26 mouse cellular contexts compared by ENCODE assay signal in the genomic region with DNA sequence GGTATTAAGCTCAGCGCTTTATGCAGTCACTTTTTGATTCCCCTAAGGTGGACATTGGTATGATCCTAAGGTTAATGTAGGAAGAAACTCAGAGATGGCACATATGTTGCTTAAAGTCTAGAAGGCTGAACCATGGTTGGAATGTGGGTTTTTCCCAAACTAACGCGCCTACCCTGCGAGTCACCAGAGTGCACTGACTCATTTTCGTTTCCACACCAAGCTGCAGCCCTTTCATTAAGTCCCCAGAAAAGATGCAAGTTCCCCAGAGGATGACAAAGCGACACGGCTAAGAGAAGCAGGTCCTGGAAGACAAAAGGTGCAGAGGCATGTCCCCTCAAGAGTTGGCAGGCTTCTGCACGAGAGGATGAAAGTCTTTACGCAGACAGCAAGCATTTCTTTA. TPM values are rescaled to one million over a fixed set of nuclear protein-coding genes. Genes with fewer than 3 reads are reported as not detected.
DNase-seq lines count a peak whose midpoint lies in the region; TF ChIP-seq lines count a peak whose summit lies in the region.
"Had no signal": no experiment of that assay in that cellular context is flagged by ENCODE, and none has a peak within 500 bp of the region (broad histone marks: within the 10 kb centered on the region; RNA-seq: fewer than 3 reads in every experiment).

No protein-coding gene starts in this region.

- H3K4me1 ChIP-seq in kidney, adult 2 months (ENCODE audit: control insufficient read depth, insufficient read depth, low read length) = no peaks in the 10 kb centered on the region
- H3K4me1 ChIP-seq: embryonic facial prominence, embryonic 12.5 days; embryonic facial prominence, embryonic 15.5 days; heart, embryonic 12.5 days; heart, embryonic 15.5 days; hindbrain, embryonic 12.5 days; intestine, embryonic 15.5 days had no signal

- 84% methylated on average over 9 of the region's 9 CpGs for WGBS in kidney, adult 2 months

- no peaks in the 10 kb centered on the region for H3K27me3 ChIP-seq in kidney, adult 2 months (replicated peaks; ENCODE audit: control insufficient read depth, insufficient read depth, low read length)
- H3K27me3 ChIP-seq: embryonic facial prominence, embryonic 12.5 days; embryonic facial prominence, embryonic 15.5 days; heart, embryonic 12.5 days; heart, embryonic 15.5 days; hindbrain, embryonic 12.5 days; intestine, embryonic 15.5 days had no signal

- H3K4me3 ChIP-seq in kidney, adult 2 months (ENCODE audit: insufficient read depth, low read depth, low read length) = no peak overlapping the region
- H3K4me3 ChIP-seq: embryonic facial prominence, embryonic 12.5 days; embryonic facial prominence, embryonic 15.5 days; gastrocnemius, adult 2 months; heart, embryonic 12.5 days; heart, embryonic 15.5 days; hindbrain, embryonic 12.5 days; intestine, embryonic 15.5 days had no signal

- TF ChIP-seq CTCF in kidney, adult 2 months (conservative IDR thresholded peaks at IDR 0.05; ENCODE audit: insufficient read depth, insufficient read length, low read depth, low read length) = no peak

- intact Hi-C loops in left cerebral cortex, postnatal 10 days (cut with DNase I) = no loop called here

- no peaks in the 10 kb centered on the region for H3K36me3 ChIP-seq in kidney, adult 2 months (ENCODE audit: control insufficient read depth, insufficient read depth, low read length)
- H3K36me3 ChIP-seq: embryonic facial prominence, embryonic 12.5 days; embryonic facial prominence, embryonic 15.5 days; heart, embryonic 12.5 days; heart, embryonic 15.5 days; hindbrain, embryonic 12.5 days; intestine, embryonic 15.5 days had no signal

- TF ChIP-seq POLR2A in kidney, adult 2 months (IDR thresholded peaks at IDR 0.05; ENCODE audit: low read depth, low read length) = no peak

- no peak overlapping the region for H3K27ac ChIP-seq in kidney, adult 2 months (ENCODE audit: insufficient read depth, low read depth, low read length)
- H3K27ac ChIP-seq: embryonic facial prominence, embryonic 12.5 days; embryonic facial prominence, embryonic 15.5 days; gastrocnemius, adult 2 months; heart, embryonic 15.5 days; hindbrain, embryonic 12.5 days; intestine, embryonic 15.5 days had no signal

- peak; percentile 6 for DNase-seq in adrenal gland, adult 2 months
- DNase-seq in adrenal gland, postnatal 10 days = no peak
- DNase-seq in 3134 (ENCODE audit: extremely low read depth, insufficient read length, low spot score) (peak; percentile 54), NIH3T3 (ENCODE audit: low read depth) (peak; percentile 62)
- DNase-seq in kidney, adult 2 months = no peak
- DNase-seq in left cerebral cortex, postnatal 10 days (ENCODE audit: extremely low spot score in 1 of 2, low spot score in 2 of 2) = no peak
- DNase-seq: adrenal gland, adult 8-10 months; cerebellum, adult 11 months; cerebellum, adult 2 months; cerebellum, adult 9-11 months; cerebellum, postnatal 25 days; forebrain, postnatal 0 days; gastrocnemius, adult 2 months; gastrocnemius, postnatal 14 days; heart, adult 18-20 months; heart, postnatal 10 days; heart, postnatal 4 days; kidney, adult 11 months had no signal

RNA-seq across cellular contexts. Expression of a gene that starts 39.1 kb away (rescaled TPM):
- 1 to 10 TPM in 1 of 2 experiments, under 1 TPM in 1; 0.92 to 1.1 TPM for total RNA-seq in adrenal gland, adult 2 months (2021)
- polyA plus RNA-seq in adrenal gland, adult 2 months (2012; rRNA removed) = 0.80 and 1.4 TPM in 2 replicates
- 1 to 10 TPM in 1 of 2 experiments, under 1 TPM in 1; 0.57 to 1.2 TPM for total RNA-seq in adrenal gland, postnatal 10 days (2021)
- polyA plus RNA-seq in kidney, adult 2 months (2012; rRNA removed) = 3.3 and 3.5 TPM in 2 replicates
- 100 to 1,000 TPM; 115 to 127 TPM for total RNA-seq in left cerebral cortex, postnatal 10 days (2021)
- total RNA-seq: common myeloid progenitor, adult 5-6 weeks had no signal
- polyA plus RNA-seq: C2C12 had no signal

Comparison
In these comparisons a context has a peak if more than half of its experiments do, and no peak if none do; other contexts are left out.
1. DNase-seq: peak in adrenal gland, adult 2 months (single experiment), 3134 (single experiment) and NIH3T3 (single experiment); none in adrenal gland, postnatal 10 days (single experiment), kidney, adult 2 months (single experiment) and left cerebral cortex, postnatal 10 days (0 of 2).
2. RNA of a gene that starts 39.1 kb away (total RNA-seq): 115 to 127 TPM in left cerebral cortex, postnatal 10 days; 0.57 to 1.2 TPM in adrenal gland, postnatal 10 days and 0.92 to 1.1 TPM in adrenal gland, adult 2 months; every median in the first group is over 10 times any median in the second.